Mouse (Mus musculus): Measurements from ENCODE around the gene Litaf. TPM values are rescaled to one million over a fixed set of nuclear protein-coding genes. Genes with fewer than 3 reads are reported as not detected.

The Litaf gene
- total RNA-seq (2022): 1 to 10 TPM; 2.5 to 3.9 (median 3.3) TPM

- peak; percentile 93 to 96 for DNase-seq (ENCODE audit: low spot score in 2 of 2)
These were observed at the start of gene Litaf for GRCm38 (mm10) chr16:11066029-11066832. TSS of gene Litaf (minus strand) at chr16:11066157.

GRCm38 (mm10) chr16:11109198-11109740 lies 43.3 kb upstream of the Litaf start:
- DNase-seq (ENCODE audit: low spot score in 2 of 2): no peak

DNA sequence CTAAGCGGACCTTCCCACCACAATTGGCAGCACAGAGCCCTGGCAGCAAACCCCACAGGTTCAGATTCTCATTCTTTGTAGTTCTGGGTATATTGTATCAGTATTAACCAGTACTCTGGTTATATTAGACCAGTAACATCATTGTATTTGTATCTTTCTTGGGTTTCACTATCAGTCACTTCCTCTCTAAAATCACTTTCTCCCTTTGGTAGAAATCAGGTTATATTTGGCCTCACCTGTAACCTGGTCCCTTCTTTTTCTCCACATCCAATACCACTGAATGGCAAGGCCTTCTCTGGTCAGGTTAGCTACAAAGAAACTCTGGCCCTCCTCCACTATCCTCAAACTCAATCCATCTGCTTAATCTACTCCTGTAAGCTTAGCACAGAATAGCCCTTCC lies 38.9 kb upstream of the Litaf start:
- DNase-seq (ENCODE audit: low spot score in 2 of 2): no peak

DNA sequence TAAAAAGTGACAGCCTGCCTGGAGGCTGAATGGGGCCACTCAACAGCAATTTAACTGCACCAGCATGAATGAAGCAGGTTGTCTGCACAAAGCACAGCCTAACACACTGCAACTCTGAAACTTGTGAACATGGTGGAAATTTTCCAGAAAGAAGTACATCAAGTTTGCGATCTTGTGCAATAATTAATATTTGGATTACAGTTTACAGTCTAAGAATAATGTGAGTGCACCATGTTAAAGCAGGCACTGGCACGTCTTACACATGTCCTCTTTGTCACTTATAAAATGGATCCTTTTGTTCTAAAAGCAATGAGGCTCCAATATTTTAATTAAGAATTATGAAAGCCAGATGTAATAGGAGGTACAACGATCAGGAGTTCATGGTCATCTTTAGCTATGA lies 31.3 kb upstream of the Litaf start:
- no peak for DNase-seq (ENCODE audit: low spot score in 2 of 2)

- DNase-seq (ENCODE audit: low spot score in 2 of 2): no peak
These were observed 27.9 kb upstream of the Litaf start for GRCm38 (mm10) chr16:11093717-11094386.

DNA sequence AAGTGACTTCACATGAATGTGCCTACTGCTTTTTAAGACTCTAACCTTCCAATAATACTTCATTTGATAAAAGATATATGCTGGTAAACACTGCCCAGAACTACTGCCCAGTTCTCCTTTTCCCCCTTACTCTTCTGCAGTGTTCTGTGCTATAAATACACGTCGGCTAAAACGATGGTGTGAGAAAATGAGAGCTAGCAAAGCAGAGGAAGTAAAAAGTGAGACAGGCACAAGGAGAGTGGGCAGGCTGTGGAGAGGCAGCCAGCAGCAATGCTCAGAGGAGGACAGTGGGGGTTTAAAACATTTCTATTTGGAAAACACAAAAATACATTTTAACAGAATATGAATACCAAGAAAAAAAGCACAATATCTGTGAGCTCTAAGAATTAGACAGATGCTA lies 26.6 kb upstream of the Litaf start:
- no peak for DNase-seq (ENCODE audit: low spot score in 2 of 2)

DNA sequence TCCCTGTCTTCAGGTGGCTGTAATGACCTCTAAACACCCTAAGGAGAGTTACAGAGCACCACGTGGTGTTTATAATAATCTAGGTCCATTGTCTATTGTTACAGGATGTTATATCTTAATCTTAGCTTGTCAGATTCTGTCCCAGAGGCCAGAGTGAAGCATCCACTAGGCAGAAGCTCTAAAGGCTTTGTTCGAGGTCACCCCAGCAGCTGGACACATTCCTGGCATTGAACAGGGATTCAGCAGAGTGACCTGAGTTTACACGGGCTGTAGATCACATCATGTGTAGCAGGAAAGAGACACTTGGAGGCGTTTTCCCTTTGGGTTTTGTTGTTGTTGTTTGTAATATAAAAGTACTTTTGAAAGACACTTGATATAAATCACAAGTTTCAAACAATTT lies 26.1 kb upstream of the Litaf start:
- no peak for DNase-seq (ENCODE audit: low spot score in 2 of 2)

GRCm38 (mm10) chr16:11090836-11091570 lies 25.0 kb upstream of the Litaf start:
- DNase-seq (ENCODE audit: low spot score in 2 of 2): no peak

DNA sequence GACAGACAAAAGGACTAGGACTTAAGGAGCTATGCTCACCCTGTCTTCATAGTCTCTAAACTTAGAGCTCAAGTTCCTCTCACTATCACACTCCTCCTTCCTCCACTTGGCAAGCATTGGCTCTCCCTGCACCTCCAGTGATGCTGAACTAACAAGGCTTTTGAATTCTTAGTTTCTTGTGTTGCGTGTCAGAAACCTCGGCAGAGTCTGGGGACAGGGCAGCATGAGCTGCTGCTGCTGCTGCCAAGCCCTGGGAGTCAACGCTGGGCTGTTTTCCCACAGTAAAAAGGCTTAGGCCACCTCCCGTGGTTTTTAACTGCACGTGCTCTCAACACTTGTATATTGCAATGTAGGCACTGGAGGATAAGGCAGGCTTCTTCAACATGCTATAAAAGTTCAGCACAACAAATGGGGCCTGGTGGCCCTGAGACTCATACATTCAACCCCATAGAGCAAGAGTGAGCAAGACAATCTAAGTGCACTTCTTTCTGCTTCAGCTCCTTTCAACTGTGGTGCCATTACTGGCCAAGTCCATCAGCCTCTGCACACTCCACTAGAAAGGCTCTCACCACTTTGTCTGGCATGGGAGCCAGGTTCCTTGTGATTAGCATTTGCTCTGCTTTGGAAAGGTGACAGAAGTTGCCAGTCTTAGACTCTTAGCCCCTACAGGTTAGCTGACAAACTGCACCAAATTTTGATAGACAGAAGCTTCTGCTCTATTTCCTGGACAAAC lies 21.1 kb upstream of the Litaf start:
- DNase-seq (ENCODE audit: low spot score in 2 of 2): no peak

GRCm38 (mm10) chr16:11086299-11086698 lies 20.3 kb upstream of the Litaf start:
- no peak for DNase-seq (ENCODE audit: low spot score in 2 of 2)

GRCm38 (mm10) chr16:11084181-11084580 lies 18.2 kb upstream of the Litaf start:
- no peak for DNase-seq (ENCODE audit: low spot score in 2 of 2)

GRCm38 (mm10) chr16:11078216-11078869 lies 12.4 kb upstream of the Litaf start:
- no peak for DNase-seq (ENCODE audit: low spot score in 2 of 2)

DNA sequence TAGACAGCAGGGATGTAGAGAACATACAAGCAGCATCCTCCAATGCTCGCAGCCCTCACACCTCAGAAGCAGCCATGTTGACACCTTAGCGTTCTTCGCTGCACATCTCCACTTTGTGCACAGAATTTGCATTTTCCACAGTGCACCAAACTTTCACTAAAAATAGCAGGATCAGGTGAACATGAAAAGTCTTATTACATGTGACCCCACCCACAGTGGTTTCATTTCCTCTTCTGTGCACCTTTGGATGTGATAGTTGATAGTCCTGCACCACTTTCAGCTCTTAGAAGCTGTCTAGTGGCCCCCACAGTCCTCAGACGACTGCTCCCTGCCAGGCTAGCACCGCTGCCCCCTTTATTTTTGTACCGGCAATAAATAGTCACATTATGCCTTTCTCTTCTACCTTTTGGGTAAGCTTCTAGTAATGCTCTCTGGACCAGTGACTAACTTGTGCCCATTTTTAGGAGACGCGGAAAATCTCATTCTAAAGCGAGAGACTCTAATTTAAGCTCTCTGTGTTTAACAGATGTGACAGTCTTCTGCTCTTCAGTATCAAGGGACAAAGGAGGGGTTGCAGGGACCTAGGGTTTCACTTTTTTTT lies 11.7 kb upstream of the Litaf start:
- no peak for DNase-seq (ENCODE audit: low spot score in 2 of 2)

- no peak for DNase-seq (ENCODE audit: low spot score in 2 of 2)
These were observed 7.1 kb upstream of the Litaf start for GRCm38 (mm10) chr16:11073060-11073459.

- DNase-seq (ENCODE audit: low spot score in 2 of 2): no peak
These were observed 6.5 kb upstream of the Litaf start for GRCm38 (mm10) chr16:11072454-11072853.

DNA sequence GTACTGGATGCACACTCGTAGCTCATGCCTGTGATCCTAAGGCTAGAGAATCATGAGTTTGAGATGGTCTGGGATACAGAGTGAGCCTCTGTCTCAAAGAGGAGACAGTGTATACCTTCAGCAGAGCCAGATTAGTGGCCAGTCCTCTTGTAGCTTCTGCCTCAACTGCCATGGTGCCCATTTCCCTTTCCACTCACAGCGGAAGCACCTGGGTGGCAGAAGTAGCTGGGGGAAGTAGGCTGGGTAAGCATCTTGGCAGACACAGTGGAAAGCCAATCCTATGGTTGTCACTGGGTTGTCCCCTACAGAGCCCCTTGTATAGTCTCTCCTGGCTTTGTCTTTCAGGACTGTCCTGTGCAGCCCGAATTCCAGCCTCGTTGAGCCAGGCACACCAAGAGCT lies 5.9 kb upstream of the Litaf start:
- no peak for DNase-seq (ENCODE audit: low spot score in 2 of 2)

DNA sequence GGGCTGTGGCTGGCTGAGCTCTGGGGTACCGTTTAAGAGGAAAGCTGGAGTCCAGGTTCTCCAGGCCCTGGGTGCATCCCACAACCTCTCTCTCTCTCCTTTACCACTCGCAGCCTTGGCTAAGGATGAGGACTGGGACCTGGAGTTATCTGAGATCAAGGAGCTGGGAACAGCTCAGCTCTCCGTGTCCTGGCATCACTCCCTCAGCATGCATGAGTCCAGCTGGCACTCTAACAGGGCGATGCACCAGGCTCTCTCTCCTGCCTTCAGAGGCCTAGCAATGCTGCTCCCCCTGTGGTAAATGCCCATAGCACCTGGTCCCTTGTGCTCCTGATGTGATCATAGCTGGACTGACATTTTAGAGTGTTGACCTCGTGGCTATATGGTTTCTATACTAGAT lies 5.2 kb upstream of the Litaf start:
- DNase-seq (ENCODE audit: low spot score in 2 of 2): peak; percentile 42 to 75

DNA sequence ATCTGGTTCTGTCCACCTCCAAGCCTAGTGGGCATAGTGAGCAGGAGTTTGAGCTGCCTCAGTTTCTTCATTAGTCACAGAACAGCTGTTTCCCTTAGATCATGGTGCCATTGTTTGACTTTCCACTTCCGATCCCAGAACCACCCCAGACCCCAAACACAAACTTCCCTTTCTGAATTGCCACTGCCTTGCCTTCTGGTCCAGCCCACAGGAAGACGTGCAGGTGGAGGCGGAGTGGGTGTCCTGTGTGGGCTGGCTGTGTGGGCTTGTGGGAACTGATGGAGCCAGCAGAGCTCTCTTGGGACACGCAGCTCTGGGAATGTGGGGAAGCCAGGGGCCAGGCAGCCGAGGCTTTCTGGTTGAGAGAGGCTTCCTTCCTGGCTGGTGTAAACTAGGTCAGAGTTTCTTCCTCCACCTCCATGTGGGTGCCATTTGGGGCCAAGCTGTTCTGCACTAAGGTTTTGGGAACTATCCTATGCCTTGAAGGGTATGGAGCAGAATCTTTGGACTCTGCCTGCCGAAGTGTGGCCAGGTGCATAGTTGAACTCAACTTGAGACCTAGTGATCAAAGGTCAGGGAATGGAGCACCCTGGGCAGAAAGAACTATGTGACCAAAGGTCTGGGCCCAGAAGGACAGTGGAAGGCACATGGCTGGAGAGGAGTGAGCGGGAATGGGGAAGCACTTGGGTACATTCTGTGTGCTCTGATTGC lies 3.9 kb upstream of the Litaf start:
- DNase-seq (ENCODE audit: low spot score in 2 of 2): no peak

DNA sequence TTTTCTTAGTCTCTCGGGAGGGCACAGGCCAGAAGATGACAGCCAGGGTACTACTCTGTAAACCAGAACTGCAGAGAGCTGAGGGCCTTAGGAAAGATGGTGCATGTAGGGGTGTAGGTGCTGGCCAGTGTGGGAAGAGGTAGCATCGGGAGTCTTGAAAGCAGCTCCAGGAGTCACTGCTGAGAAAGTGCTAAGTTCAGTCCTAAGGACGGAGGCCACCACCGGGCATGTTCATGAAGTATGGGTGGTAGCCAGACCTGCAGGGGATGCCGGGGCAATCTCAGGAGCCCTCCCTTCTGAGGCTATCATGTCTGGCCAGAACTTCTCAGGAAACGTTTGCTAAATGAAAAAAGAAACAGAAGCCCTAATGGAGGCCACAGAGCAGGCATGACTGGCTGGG lies 3.3 kb upstream of the Litaf start:
- DNase-seq (ENCODE audit: low spot score in 2 of 2): no peak

GRCm38 (mm10) chr16:11068666-11069065 lies 2.7 kb upstream of the Litaf start:
- no peak for DNase-seq (ENCODE audit: low spot score in 2 of 2)
